Mouse (Mus musculus) C2C12 (cell line): ENCODE measurements at regions not wholly inside any gene's neighbourhood (a gene's known extent, or its start where the extent isn't known, plus 50 kb on each side); places are given as distances from the start of the nearest gene placed in this dataset.

Experiments
- CTCF ChIP-seq: IDR thresholded peaks from one replicate; pipeline ENCODE4 v1.5.1; 2011; ENCODE audit not compliant: control insufficient read depth, insufficient read depth, insufficient read length
- FOSL1 ChIP-seq: IDR thresholded peaks from one replicate; pipeline ENCODE4 v1.8.0; 2011; ENCODE audit warnings: mild to moderate bottlenecking, low read length; ENCODE audit not compliant: poor library complexity, insufficient read depth, severe bottlenecking
- MAX ChIP-seq: IDR thresholded peaks from one replicate; pipeline ENCODE4 v1.6.1; 2011; ENCODE audit warnings: mild to moderate bottlenecking, control low read depth

- TF ChIP-seq FOSL1 (no peak), CTCF (no peak), MAX (no peak)
Measured at GRCm38 (mm10) chr10:19127581-19128291, 112.3 kb upstream of the Tnfaip3 start.
